Mouse (Mus musculus) G1E (cell line): ENCODE data around the gene Mctp1.

Experiments
- CTCF ChIP-seq: IDR thresholded peaks from 2 replicates; pipeline ENCODE4 v1.5.1; 2012; ENCODE audit warnings: low read depth, low read length, inconsistent platforms, mixed read lengths
- GATA1 ChIP-seq: IDR thresholded peaks from 2 replicates; pipeline ENCODE4 v1.6.1; 2012; ENCODE audit warnings: borderline replicate concordance, low read length, inconsistent platforms, mixed read lengths
- TAL1 ChIP-seq: conservative IDR thresholded peaks from 2 replicates; pipeline ENCODE4 v1.6.1; 2012; ENCODE audit warnings: low read depth, low read length, inconsistent platforms, mixed read lengths

DNA sequence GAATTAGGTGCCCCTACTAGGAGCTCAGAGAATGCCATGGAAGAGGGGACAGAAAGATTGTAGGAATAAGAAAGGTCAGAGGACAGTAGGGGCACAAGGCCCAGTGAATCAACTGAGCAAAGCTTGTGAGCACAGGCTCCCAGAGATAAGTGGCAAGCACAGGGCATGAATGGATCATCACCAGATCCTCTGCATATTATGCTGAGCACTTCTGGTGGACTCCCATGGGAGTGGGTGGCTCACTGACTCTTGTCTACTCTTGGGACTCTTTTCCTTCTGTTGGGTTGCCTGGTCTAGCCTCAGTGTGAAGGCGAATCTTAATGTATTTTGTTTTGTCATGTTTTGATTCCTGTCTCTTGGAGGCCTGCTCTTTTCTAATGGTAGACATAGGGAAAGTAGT, 684.5 kb downstream of the Mctp1 start:
- TF ChIP-seq TAL1 (no peak), CTCF (no peak), GATA1 (no peak)
